Mouse (Mus musculus) bone marrow, adult 2 months (tissue): ENCODE data around the gene Itgb5. TPM values are rescaled to one million over a fixed set of nuclear protein-coding genes. Genes with fewer than 3 reads are reported as not detected.

Experiments
- H3K27ac ChIP-seq: fragments of 200-500 bp; 2 replicates; pipeline ENCODE4 v1.5.1; 2012; ENCODE audit warnings: low read depth, mild to moderate bottlenecking, control low read depth, inconsistent platforms, low read length; ENCODE audit not compliant: control insufficient read depth, poor library complexity, insufficient read depth
- H3K4me1 ChIP-seq: fragments of 200-500 bp; 2 replicates; pipeline ENCODE4 v1.6.1; 2011; ENCODE audit warnings: low read length; ENCODE audit not compliant: control insufficient read depth, insufficient read depth
- H3K4me3 ChIP-seq: fragments of 200-500 bp; replicated peaks from 2 replicates; pipeline ENCODE3; 2011; ENCODE audit warnings: mild to moderate bottlenecking, low read depth, low read length, control low read depth; ENCODE audit not compliant: control insufficient read depth
- CTCF ChIP-seq: fragments of 200-500 bp; IDR thresholded peaks from 2 replicates; pipeline ENCODE4 v1.5.1; 2011; ENCODE audit warnings: low read length, control low read depth; ENCODE audit not compliant: control insufficient read depth, insufficient read depth
- POLR2A ChIP-seq: fragments of 200-500 bp; IDR thresholded peaks from 2 replicates; pipeline ENCODE4 v1.6.1; 2011; ENCODE audit warnings: low read depth, mild to moderate bottlenecking, control low read depth, low read length, borderline replicate concordance; ENCODE audit not compliant: control insufficient read depth
- WGBS: fragments of 180-500 bp; shearing (Covaris S2); methylation state at CpG from one replicate; pipeline ENCODE4 v1.1.7; 2018; 5-methylcytosine and 5-hydroxymethylcytosine counted together
- polyA plus RNA-seq: library from polyadenylated mRNA; stranded (reverse); fragments of >200 nt; gene quantifications from 2 replicates; pipeline ENCODE4 v1.2.4, GENCODE M21; 2011; ENCODE audit warnings: low replicate concordance; ENCODE audit not compliant: missing spikeins, insufficient read depth, insufficient read length

Itgb5 gene
- polyA plus RNA-seq, 1 experiment = 31.1 TPM

- peaks cover 4% of the 10 kb centered on the region for H3K4me1 ChIP-seq
- TF ChIP-seq POLR2A = no peak
- TF ChIP-seq CTCF = no peak
- no peak overlapping the region for H3K4me3 ChIP-seq
- WGBS = 61% methylated on average over 7 of the region's 7 CpGs
- H3K27ac ChIP-seq = no peak overlapping the region
Measured at GRCm38 (mm10) chr16:33896801-33897200, 67.3 kb downstream of the Itgb5 start.

DNA sequence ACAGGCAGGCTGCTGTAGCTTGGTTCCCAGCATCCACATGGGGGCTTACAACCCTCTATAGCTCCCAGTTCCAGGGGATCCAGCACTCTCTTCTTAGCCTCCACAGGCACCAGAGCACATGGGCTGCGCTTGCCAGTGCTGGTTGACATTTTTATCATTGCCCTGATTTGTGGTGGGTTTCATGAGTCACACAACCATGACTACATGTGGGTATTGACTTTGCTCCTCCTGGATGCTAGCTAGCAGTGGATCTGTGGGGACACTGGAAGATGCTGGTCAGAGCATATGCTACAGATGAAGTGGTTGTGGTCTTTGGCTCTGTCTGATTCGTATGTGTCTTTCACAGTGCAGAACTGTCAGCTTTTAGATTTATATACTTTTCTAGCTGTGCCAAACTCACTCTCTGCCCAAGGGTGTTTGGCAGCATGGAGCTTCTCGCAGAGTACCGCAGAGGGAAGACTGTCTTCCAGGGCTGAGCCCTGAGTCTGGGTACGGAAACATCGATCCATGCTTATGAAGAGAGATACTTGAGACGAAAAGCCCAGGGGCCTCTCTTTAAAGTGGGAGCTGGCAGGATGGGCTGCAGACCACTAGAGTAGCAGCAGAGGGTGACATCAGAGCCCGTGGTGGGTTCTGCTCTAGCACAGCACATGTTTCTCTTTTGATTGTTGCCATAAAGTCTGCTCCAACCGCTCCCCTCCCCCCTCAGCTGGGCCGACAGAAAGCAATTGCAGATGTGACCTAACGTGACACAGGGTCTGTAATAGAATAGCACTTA, 74.4 kb downstream of the Itgb5 start:
- H3K4me3 ChIP-seq = no peak overlapping the region
- TF ChIP-seq POLR2A (no peak), CTCF (no peak)
- WGBS = 79% methylated on average over 11 of the region's 11 CpGs
- no peak overlapping the region for H3K27ac ChIP-seq
- no peaks in the 10 kb centered on the region; the same call in 1 of the 2 replicates for H3K4me1 ChIP-seq

GRCm38 (mm10) chr16:33904553-33904952, 75.1 kb downstream of the Itgb5 start:
- WGBS = 80% methylated on average over 5 of the region's 5 CpGs
- H3K4me1 ChIP-seq = no peaks in the 10 kb centered on the region; the same call in 1 of the 2 replicates
- H3K4me3 ChIP-seq = no peak overlapping the region
- no peak overlapping the region for H3K27ac ChIP-seq
- no peak for TF ChIP-seq POLR2A
- no peak for TF ChIP-seq CTCF

DNA sequence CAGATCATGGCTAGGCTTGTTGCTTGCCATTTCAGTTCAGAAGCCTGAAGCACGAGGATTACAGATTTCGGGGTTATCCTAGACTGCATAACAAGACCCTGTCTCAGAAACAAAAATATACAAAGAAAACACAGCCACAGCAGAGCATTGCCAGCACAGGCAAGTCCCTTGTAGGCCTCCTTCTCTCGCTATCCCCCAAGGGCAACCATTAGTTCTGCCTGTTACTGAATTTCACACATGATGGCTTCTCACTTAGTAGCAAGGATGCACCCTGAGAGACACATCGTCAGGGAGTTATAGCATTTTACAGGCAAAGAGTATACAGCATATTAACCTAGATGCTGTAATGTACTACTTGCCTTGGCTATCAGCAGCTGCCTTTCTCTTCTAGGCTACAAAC, 78.8 kb downstream of the Itgb5 start:
- WGBS = 80% methylated on average over 4 of the region's 4 CpGs
- H3K4me1 ChIP-seq = no peaks in the 10 kb centered on the region; the same call in 1 of the 2 replicates
- TF ChIP-seq POLR2A (no peak), CTCF (no peak)
- no peak overlapping the region for H3K4me3 ChIP-seq
- H3K27ac ChIP-seq = no peak overlapping the region

GRCm38 (mm10) chr16:33914997-33915396, 85.5 kb downstream of the Itgb5 start:
- Histone ChIP-seq H3K4me3 (no peak overlapping the region), H3K4me1 (no peaks in the 10 kb centered on the region; the same call in 1 of the 2 replicates), H3K27ac (no peak overlapping the region)
- TF ChIP-seq CTCF = no peak
- TF ChIP-seq POLR2A = no peak
- 44% methylated on average over 4 of the region's 4 CpGs for WGBS

- H3K27ac ChIP-seq = no peak overlapping the region
- WGBS = 81% methylated on average over 12 of the region's 12 CpGs
- no peak for TF ChIP-seq CTCF
- TF ChIP-seq POLR2A = no peak
- no peak overlapping the region for H3K4me3 ChIP-seq
- H3K4me1 ChIP-seq = no peaks in the 10 kb centered on the region; the same call in 1 of the 2 replicates
Measured at GRCm38 (mm10) chr16:33916473-33917251, 87.2 kb downstream of the Itgb5 start.

GRCm38 (mm10) chr16:33917390-33917789, 87.9 kb downstream of the Itgb5 start:
- H3K4me1 ChIP-seq = peaks cover 2% of the 10 kb centered on the region; the same call in 1 of the 2 replicates
- TF ChIP-seq CTCF (no peak), POLR2A (no peak)
- no peak overlapping the region for H3K27ac ChIP-seq
- WGBS = 80% methylated on average over 5 of the region's 5 CpGs
- H3K4me3 ChIP-seq = no peak overlapping the region

DNA sequence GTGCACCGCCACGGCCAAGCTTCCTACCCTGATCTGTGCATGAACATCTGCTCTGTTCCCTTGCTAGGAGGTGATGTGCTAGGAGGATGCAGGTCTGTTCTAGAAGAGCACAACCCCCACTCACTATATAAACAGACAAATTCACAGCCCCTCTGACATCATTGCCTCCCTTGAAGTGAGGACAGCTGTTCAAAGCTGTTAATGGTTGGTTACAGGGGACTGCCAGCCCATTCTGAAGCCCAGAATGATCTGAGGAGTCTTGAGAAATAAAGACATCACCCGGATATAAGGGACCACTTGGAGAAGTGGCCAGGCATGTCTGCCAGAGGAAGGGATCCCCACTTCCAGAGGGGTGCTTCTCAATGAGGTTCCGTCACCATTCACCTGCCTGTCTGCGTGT, 88.5 kb downstream of the Itgb5 start:
- WGBS = 85% methylated on average over 5 of the region's 5 CpGs
- Histone ChIP-seq H3K4me1 (peaks cover 2% of the 10 kb centered on the region; the same call in 1 of the 2 replicates), H3K27ac (no peak overlapping the region), H3K4me3 (no peak overlapping the region)
- TF ChIP-seq POLR2A (no peak), CTCF (no peak)
